Mouse (Mus musculus) ES-E14 (cell line): ENCODE results near the gene Emp2. TPM values are rescaled to one million over a fixed set of nuclear protein-coding genes. Genes with fewer than 3 reads are reported as not detected.

Experiments used
- DNase-seq: peaks from one replicate; pipeline ENCODE4 v3.0.0-alpha.2; 2013; ENCODE audit warnings: low read depth, low spot score
- H3K27ac ChIP-seq: 2 replicates; pipeline ENCODE4 v1.5.1; 2012; ENCODE audit warnings: low read depth, mild to moderate bottlenecking, low read length, moderate library complexity, mixed read lengths; ENCODE audit not compliant: poor library complexity, insufficient read depth, severe bottlenecking
- H3K36me3 ChIP-seq: 2 replicates; pipeline ENCODE4 v1.6.1; 2012; ENCODE audit warnings: mild to moderate bottlenecking, low read length, moderate library complexity, mixed read lengths; ENCODE audit not compliant: control insufficient read depth, poor library complexity, insufficient read depth, severe bottlenecking
- H3K4me1 ChIP-seq, 2 experiments: fragments of 150-350 bp in 1 of 2; sonication (generic) in 1 of 2; 2 replicates each; pipeline ENCODE4 v1.6.1; 2012; ENCODE audit warnings: low read length in 2 of 2, mild to moderate bottlenecking in 1 of 2, mixed read lengths in 1 of 2; ENCODE audit not compliant: control insufficient read depth in 2 of 2, insufficient read depth in 2 of 2, poor library complexity in 1 of 2
- H3K4me3 ChIP-seq, 2 experiments: fragments of 150-350 bp in 1 of 2; sonication (generic) in 1 of 2; 2 replicates each; pipeline ENCODE4 v1.5.1; 2012; ENCODE audit warnings: low read length in 2 of 2, low read depth in 1 of 2, mild to moderate bottlenecking in 1 of 2, mixed read lengths in 1 of 2; ENCODE audit not compliant: insufficient read depth in 1 of 2, poor library complexity in 1 of 2, severe bottlenecking in 1 of 2
- H3K9ac ChIP-seq: 2 replicates; pipeline ENCODE4 v1.6.1; 2012; ENCODE audit warnings: low read depth, mild to moderate bottlenecking, low read length, mixed read lengths; ENCODE audit not compliant: poor library complexity, insufficient read depth, severe bottlenecking
- H3K9me3 ChIP-seq: fragments of 150-350 bp; sonication (generic); 2 replicates; pipeline ENCODE4 v1.6.1; 2012; ENCODE audit warnings: low read depth, mild to moderate bottlenecking, low read length; ENCODE audit not compliant: control insufficient read depth, insufficient read depth
- CHD2 ChIP-seq: IDR thresholded peaks from 2 replicates; pipeline ENCODE4 v1.6.1; 2014; ENCODE audit warnings: mild to moderate bottlenecking, low read depth, low read length, inconsistent platforms
- HCFC1 ChIP-seq: IDR thresholded peaks from 2 replicates; pipeline ENCODE4 v1.6.1; 2012; ENCODE audit warnings: low read length, inconsistent platforms, borderline replicate concordance; ENCODE audit not compliant: insufficient read depth
- MAFK ChIP-seq: IDR thresholded peaks from 2 replicates; pipeline ENCODE4 v1.6.1; 2014; ENCODE audit warnings: mild to moderate bottlenecking, low read depth, low read length, inconsistent platforms; ENCODE audit not compliant: insufficient read depth
- ZC3H11A ChIP-seq: IDR thresholded peaks from 2 replicates; pipeline ENCODE4 v1.6.1; 2012; ENCODE audit warnings: low read depth, mild to moderate bottlenecking, inconsistent platforms, low read length, borderline replicate concordance
- ZNF384 ChIP-seq: IDR thresholded peaks from 2 replicates; pipeline ENCODE4 v1.6.1; 2012; ENCODE audit warnings: low read depth, low read length, inconsistent platforms
- in situ Hi-C, 2 experiments: fragments of 600-800 bp; cut with MboI; formaldehyde crosslinking; loops; one replicate each; pipeline ENCODE4 v1.15.1; 2025; ENCODE audit warnings: low sequenced_read_pairs in 2 of 2, inconsistent platforms in 1 of 2; ENCODE audit not compliant: unreplicated experiment in 2 of 2
- total RNA-seq: library from RNA; depleted of rRNA; stranded (reverse); fragments of 300-350 nt; gene quantifications from 2 replicates; pipeline ENCODE4 v1.2.3, GENCODE M21; 2012

Emp2 gene
- total RNA-seq, 1 experiment: 2.8 TPM

GRCm38 (mm10) chr16:10341110-10341509 is 27.3 kb upstream of the Emp2 start:
- no peak for DNase-seq
- Histone ChIP-seq H3K27ac (no peak overlapping the region), H3K36me3 (no peaks in the 10 kb centered on the region), H3K9me3 (no peaks in the 10 kb centered on the region), H3K9ac (no peak overlapping the region), H3K4me3 (no peak overlapping the region), H3K4me1 (peaks cover 0 to 5% of the 10 kb centered on the region in 2 experiments; a peak in 1 of 4 replicates)
- no peak for TF ChIP-seq HCFC1
- TF ChIP-seq CHD2: no peak
- TF ChIP-seq ZC3H11A: no peak
- TF ChIP-seq MAFK: no peak
- no peak for TF ChIP-seq ZNF384
- in situ Hi-C loops: no loop called here

- Histone ChIP-seq H3K9me3 (no peaks in the 10 kb centered on the region), H3K4me3 (no peak overlapping the region), H3K4me1 (peaks cover 0 to 5% of the 10 kb centered on the region in 2 experiments; a peak in 1 of 4 replicates), H3K9ac (no peak overlapping the region), H3K27ac (no peak overlapping the region), H3K36me3 (no peaks in the 10 kb centered on the region)
- TF ChIP-seq MAFK: no peak
- no peak for TF ChIP-seq ZNF384
- TF ChIP-seq HCFC1: no peak
- TF ChIP-seq ZC3H11A: no peak
- no peak for TF ChIP-seq CHD2
- DNase-seq: no peak
- in situ Hi-C loops: no loop called here
These were observed 26.2 kb upstream of the Emp2 start for GRCm38 (mm10) chr16:10339930-10340329.

GRCm38 (mm10) chr16:10338601-10339000 is 24.8 kb upstream of the Emp2 start:
- Histone ChIP-seq H3K9me3 (no peaks in the 10 kb centered on the region), H3K36me3 (no peaks in the 10 kb centered on the region), H3K27ac (no peak overlapping the region), H3K9ac (no peak overlapping the region), H3K4me1 (peaks cover 0 to 5% of the 10 kb centered on the region in 2 experiments; a peak in 1 of 4 replicates), H3K4me3 (no peak overlapping the region)
- in situ Hi-C loops: no loop called here
- no peak for DNase-seq
- TF ChIP-seq ZC3H11A (no peak), MAFK (no peak), ZNF384 (no peak), HCFC1 (no peak), CHD2 (no peak)

- DNase-seq: no peak
- no peaks in the 10 kb centered on the region for H3K9me3 ChIP-seq
- no peaks in the 10 kb centered on the region for H3K36me3 ChIP-seq
- H3K9ac ChIP-seq: no peak overlapping the region
- TF ChIP-seq HCFC1: no peak
- TF ChIP-seq CHD2: no peak
- TF ChIP-seq ZNF384: no peak
- no peak for TF ChIP-seq MAFK
- no peak for TF ChIP-seq ZC3H11A
- H3K4me3 ChIP-seq: no peak overlapping the region
- H3K4me1 ChIP-seq: peaks cover 0 to 8% of the 10 kb centered on the region in 2 experiments; a peak in 1 of 4 replicates
- no peak overlapping the region for H3K27ac ChIP-seq
- in situ Hi-C loops: no loop called here
These were observed 23.8 kb upstream of the Emp2 start for GRCm38 (mm10) chr16:10337422-10338197.
